Mouse (Mus musculus): ENCODE results near the gene Olfr599.
"Not testable (repeated sequence)": the region's sequence is repeated elsewhere in the genome, so short reads cannot be mapped to it uniquely, and the experiment has no call there.

The Olfr599 gene

DNA sequence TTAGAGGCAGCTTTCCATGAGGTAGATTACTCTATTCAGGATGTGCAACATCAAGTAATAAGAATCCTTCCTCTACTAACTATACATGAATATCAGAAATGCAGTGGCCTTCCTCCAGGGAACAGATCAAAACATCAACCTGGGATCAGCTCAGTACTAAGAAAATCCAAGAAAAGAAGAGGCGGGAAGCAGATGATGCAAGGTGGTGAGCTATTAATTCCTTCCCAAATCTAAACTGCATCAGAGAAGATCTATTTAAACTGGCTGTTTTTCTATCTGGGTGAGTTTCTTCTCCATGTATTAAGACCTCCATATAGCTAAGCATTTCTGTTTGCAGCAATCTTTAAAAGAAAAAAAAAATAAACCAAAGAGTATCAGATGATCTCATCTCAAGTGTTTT lies at the start of gene Olfr599:
TSS of gene Olfr599 (plus strand) at position 301 of the 400 bp plus-strand sequence.
- DNase-seq (ENCODE audit: low read depth, low spot score) = no peak

DNA sequence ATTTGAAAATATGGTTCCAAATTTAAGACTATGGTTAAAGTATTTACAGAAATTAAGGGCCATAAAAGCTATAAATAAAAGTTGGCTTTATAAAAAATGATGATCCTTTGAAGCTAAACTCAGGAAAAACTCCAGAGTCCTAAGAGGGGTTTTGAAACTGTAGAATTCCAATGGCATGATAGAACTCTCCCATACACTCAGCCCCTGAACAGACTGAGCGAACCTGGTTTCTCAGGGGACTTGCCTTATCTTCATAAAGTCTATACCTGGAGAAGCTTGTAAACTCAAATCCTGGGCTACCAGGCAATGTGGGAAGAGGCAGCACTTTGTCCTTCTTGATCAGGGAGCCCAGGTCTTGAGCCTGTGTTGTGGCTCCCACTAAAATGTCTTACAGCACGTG lies 30.4 kb upstream of the Olfr599 start, which contains the start of gene Olfr596:
TSS of gene Olfr596 (plus strand) at position 301 of the 400 bp plus-strand sequence.
- DNase-seq (ENCODE audit: low read depth, low spot score) = not testable (repeated sequence)

DNA sequence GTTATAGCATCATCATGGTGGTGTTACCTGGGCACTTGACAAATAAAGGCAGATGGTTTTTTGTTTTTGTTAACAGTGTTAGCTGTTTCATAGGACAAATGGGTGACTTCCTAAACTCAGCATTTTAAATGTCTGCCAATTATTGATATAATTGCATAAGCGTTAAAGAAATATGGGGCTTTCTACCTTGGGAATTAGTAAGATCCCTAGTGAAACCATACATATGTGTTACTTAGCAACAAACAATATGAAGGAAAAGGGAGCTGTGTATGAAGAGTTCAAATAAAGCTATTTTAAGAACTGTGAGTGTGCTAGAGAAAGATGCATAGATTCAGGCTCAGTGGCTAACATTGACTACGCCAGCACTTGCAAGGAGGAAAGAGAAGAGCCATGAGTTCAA lies 19.7 kb upstream of the Olfr599 start, which contains the start of gene Olfr597:
TSS of gene Olfr597 (plus strand) at position 301 of the 400 bp plus-strand sequence.
- not testable (repeated sequence) for DNase-seq (ENCODE audit: low read depth, low spot score)

DNA sequence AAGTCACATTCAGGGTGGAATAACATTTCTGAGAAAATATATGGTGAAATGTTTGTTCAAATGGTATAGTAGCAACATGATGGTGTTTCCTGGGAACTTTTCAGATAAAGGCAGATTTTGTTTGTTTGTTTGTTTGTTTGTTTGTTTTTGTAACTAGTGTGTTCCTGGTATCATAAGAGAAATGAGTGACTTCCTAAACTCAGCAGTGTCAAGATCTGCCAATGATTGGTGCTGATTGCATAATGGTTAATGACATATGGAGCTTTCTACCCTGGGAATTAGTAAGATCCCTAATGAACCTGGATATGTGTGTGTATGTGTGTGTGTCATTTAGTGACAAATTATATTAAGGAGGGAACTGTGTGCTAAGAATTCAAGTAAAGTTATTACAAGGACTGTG lies 12.4 kb upstream of the Olfr599 start, which contains the start of gene Olfr598:
TSS of gene Olfr598 (plus strand) at position 301 of the 400 bp plus-strand sequence.
- DNase-seq (ENCODE audit: low read depth, low spot score) = no peak

GRCm38 (mm10) chr7:103349569-103349968 lies 13.9 kb downstream of the Olfr599 start, which contains the start of gene Olfr600:
Gene Olfr600 (minus strand): TSS chr7:103349669.
- no peak for DNase-seq (ENCODE audit: low read depth, low spot score)

- no peak for DNase-seq (ENCODE audit: low read depth, low spot score)
These were observed 26.8 kb downstream of the Olfr599 start, which contains the start of gene Olfr601 for GRCm38 (mm10) chr7:103362555-103362954. Gene Olfr601 (minus strand): TSS chr7:103362655.

GRCm38 (mm10) chr7:103386077-103386476 lies 50.4 kb downstream of the Olfr599 start, which contains the start of gene Olfr603:
Gene Olfr603 (minus strand): TSS chr7:103386177.
- no peak for DNase-seq (ENCODE audit: low read depth, low spot score)
